Mouse (Mus musculus): ENCODE measurements around the gene Scn2b. TPM values are rescaled to one million over a fixed set of nuclear protein-coding genes. Genes with fewer than 3 reads are reported as not detected.

The Scn2b gene
- 7.6 and 8.0 TPM in 2 replicates for polyA plus RNA-seq (2015; fragmentation: Nextera tagmentation; extraction: Ambion mirVana)

DNA sequence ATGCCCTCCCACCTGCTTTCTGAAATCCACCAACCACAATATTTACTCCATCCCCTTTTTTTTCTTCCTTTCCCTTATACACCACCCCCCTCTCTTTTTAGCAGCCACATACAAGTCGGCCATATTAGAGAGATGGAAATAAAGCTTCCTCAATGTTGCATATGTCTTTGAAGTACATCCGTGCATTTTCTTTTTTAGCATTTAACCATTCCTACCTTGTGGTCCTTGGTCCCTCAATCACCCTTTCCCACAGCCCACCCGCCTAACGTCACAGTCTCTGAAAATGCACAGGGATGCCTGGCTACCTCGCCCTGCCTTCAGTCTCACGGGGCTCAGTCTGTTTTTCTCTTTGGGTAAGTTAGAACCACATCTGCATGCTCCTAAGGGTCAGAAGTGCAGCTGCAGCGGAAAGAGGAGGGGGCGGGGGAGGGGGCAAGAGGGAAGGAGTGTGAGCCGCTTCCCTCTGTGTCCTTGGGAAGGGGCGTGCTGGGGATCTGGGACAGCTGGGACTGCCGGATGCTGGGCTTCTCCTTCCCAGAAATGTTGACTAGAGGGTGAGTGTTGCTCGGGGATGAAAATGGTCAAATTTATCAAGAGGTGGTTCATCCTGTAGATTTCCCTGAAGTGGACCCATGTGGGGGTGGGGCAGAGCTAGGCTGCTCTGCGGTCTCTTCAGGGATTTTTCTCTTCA lies at the start of gene Scn2b:
Gene Scn2b, plus strand, starts transcription at position 42 of the 691 bp plus-strand sequence.
- Histone ChIP-seq H3K36me3 (no peaks in the 10 kb centered on the region; the same call in 1 of the 2 replicates), H3K9me3 (no peaks in the 10 kb centered on the region), H3K27ac (peak within 1 kb of the TSS; percentile 92), H3K4me2 (peak within 1 kb of the TSS; percentile 74), H3K4me3 (peak within 1 kb of the TSS; percentile 71), H3K4me1 (replicated peaks) (peaks cover 44% of the 10 kb centered on the region), H3K27me3 (peaks cover 12% of the 10 kb centered on the region; the same call in 1 of the 2 replicates), H3K9ac (peak within 1 kb of the TSS; percentile 90)
- peak; percentile 12; the same call in 1 of the 2 replicates for ATAC-seq (ENCODE audit: low FRiP score)
- 0% methylated on average over 13 of the region's 13 CpGs for WGBS

- no peak for ATAC-seq (ENCODE audit: low FRiP score)
- Histone ChIP-seq H3K9ac (no peak overlapping the region), H3K4me2 (no peak overlapping the region), H3K4me3 (no peak overlapping the region), H3K4me1 (replicated peaks) (no peaks in the 10 kb centered on the region), H3K9me3 (no peaks in the 10 kb centered on the region), H3K36me3 (no peaks in the 10 kb centered on the region), H3K27me3 (0 out of 2 replicates have a peak, but pooled peaks cover 5% of the 10 kb centered on the region), H3K27ac (no peak overlapping the region)
- 63% methylated on average over 3 of the region's 3 CpGs for WGBS
Measured at GRCm38 (mm10) chr9:45071800-45072199, 45.8 kb upstream of the Scn2b start.

GRCm38 (mm10) chr9:45077859-45078258 lies 39.7 kb upstream of the Scn2b start:
- WGBS, result 76% methylated on average over 3 of the region's 3 CpGs
- no peaks in the 10 kb centered on the region for H3K9me3 ChIP-seq
- H3K4me2 ChIP-seq, result no peak overlapping the region
- no peak overlapping the region for H3K27ac ChIP-seq
- no peak overlapping the region for H3K9ac ChIP-seq
- 0 out of 2 replicates have a peak, but pooled peaks cover 7% of the 10 kb centered on the region for H3K27me3 ChIP-seq
- H3K4me1 ChIP-seq (replicated peaks), result no peaks in the 10 kb centered on the region
- no peak overlapping the region for H3K4me3 ChIP-seq
- H3K36me3 ChIP-seq, result no peaks in the 10 kb centered on the region
- ATAC-seq (ENCODE audit: low FRiP score), result no peak

- Histone ChIP-seq H3K27me3 (0 out of 2 replicates have a peak, but pooled peaks cover 3% of the 10 kb centered on the region), H3K36me3 (no peaks in the 10 kb centered on the region), H3K4me1 (replicated peaks) (no peaks in the 10 kb centered on the region), H3K4me3 (no peak within 1 kb of the TSS), H3K4me2 (no peak within 1 kb of the TSS), H3K9ac (no peak within 1 kb of the TSS), H3K9me3 (no peaks in the 10 kb centered on the region), H3K27ac (no peak within 1 kb of the TSS)
- ATAC-seq (ENCODE audit: low FRiP score), result no peak
- 90% methylated on average over 5 of the region's 5 CpGs for WGBS
Measured at GRCm38 (mm10) chr9:45079011-45079410, 38.6 kb upstream of the Scn2b start, which contains the start of gene Jaml. TSS of gene Jaml (plus strand) at chr9:45079183.

GRCm38 (mm10) chr9:45083132-45083531 lies 34.5 kb upstream of the Scn2b start:
- no peak overlapping the region for H3K4me2 ChIP-seq
- no peaks in the 10 kb centered on the region for H3K36me3 ChIP-seq
- WGBS, result 88% methylated on average over 3 of the region's 3 CpGs
- no peaks in the 10 kb centered on the region for H3K9me3 ChIP-seq
- no peak overlapping the region for H3K4me3 ChIP-seq
- H3K9ac ChIP-seq, result no peak overlapping the region
- H3K4me1 ChIP-seq (replicated peaks), result no peaks in the 10 kb centered on the region
- no peak overlapping the region for H3K27ac ChIP-seq
- 0 out of 2 replicates have a peak, but pooled peaks cover 8% of the 10 kb centered on the region for H3K27me3 ChIP-seq
- no peak for ATAC-seq (ENCODE audit: low FRiP score)

GRCm38 (mm10) chr9:45084556-45084955 lies 33.0 kb upstream of the Scn2b start:
- Histone ChIP-seq H3K4me2 (no peak overlapping the region), H3K9ac (no peak overlapping the region), H3K36me3 (no peaks in the 10 kb centered on the region), H3K4me3 (no peak overlapping the region), H3K9me3 (no peaks in the 10 kb centered on the region), H3K4me1 (replicated peaks) (no peaks in the 10 kb centered on the region), H3K27me3 (0 out of 2 replicates have a peak, but pooled peaks cover 8% of the 10 kb centered on the region), H3K27ac (no peak overlapping the region)
- 76% methylated on average over 5 of the region's 5 CpGs for WGBS
- ATAC-seq (ENCODE audit: low FRiP score), result no peak

- Histone ChIP-seq H3K4me2 (no peak overlapping the region), H3K36me3 (no peaks in the 10 kb centered on the region), H3K9ac (no peak overlapping the region), H3K4me3 (no peak overlapping the region), H3K27ac (no peak overlapping the region), H3K4me1 (replicated peaks) (no peaks in the 10 kb centered on the region), H3K27me3 (0 out of 2 replicates have a peak, but pooled peaks cover 8% of the 10 kb centered on the region), H3K9me3 (no peaks in the 10 kb centered on the region)
- ATAC-seq (ENCODE audit: low FRiP score), result no peak
- 81% methylated on average over 12 of the region's 12 CpGs for WGBS
Measured at GRCm38 (mm10) chr9:45085741-45086690, 31.6 kb upstream of the Scn2b start.

DNA sequence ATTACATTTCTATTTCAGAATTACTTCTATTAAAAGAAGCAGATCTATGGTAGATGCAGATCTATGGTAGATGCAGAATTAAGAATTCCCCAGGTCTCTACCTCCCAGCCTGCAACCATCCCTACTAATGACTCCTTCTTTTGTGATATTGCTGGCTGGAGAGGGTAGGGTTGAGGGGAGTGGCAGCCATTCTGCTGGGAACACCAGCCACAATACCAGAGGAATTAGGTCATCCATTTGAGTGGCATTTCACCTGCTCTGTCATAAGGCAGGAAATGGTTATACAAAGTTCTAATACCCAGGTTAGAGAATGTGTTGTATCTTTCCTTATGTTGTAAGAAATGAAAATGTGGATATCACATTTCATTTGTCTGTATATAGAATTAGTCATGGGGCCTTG lies 29.5 kb upstream of the Scn2b start:
- H3K4me3 ChIP-seq, result no peak overlapping the region
- H3K9ac ChIP-seq, result no peak overlapping the region
- no peaks in the 10 kb centered on the region for H3K4me1 ChIP-seq (replicated peaks)
- H3K9me3 ChIP-seq, result no peaks in the 10 kb centered on the region
- no peak overlapping the region for H3K4me2 ChIP-seq
- H3K27ac ChIP-seq, result no peak overlapping the region
- no peak for ATAC-seq (ENCODE audit: low FRiP score)
- no peaks in the 10 kb centered on the region for H3K36me3 ChIP-seq
- 0 out of 2 replicates have a peak, but pooled peaks cover 10% of the 10 kb centered on the region for H3K27me3 ChIP-seq

DNA sequence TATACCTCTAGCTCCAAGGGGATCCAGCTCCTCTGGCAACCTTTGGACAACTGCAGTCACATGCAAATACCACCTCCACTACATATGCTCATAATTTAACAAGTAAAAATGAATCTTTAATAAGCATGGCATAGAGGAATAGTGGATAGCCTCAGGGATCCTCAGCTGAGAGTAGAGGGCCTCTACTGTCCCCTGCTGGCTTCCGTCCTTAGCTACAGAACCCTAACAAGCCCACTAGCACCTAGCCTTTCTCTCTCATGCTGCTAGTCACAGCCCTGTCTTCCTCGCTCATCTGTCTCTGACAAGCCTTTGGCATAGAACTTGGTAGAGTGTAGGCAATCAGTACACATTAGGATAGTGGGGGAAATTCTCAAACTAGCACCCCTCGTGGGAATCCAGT lies 26.8 kb upstream of the Scn2b start:
- H3K4me2 ChIP-seq, result no peak overlapping the region
- no peak overlapping the region for H3K27ac ChIP-seq
- no peaks in the 10 kb centered on the region for H3K36me3 ChIP-seq
- H3K27me3 ChIP-seq, result 0 out of 2 replicates have a peak, but pooled peaks cover 11% of the 10 kb centered on the region
- H3K4me3 ChIP-seq, result no peak overlapping the region
- WGBS, result 57% methylated on average over 3 of the region's 3 CpGs
- ATAC-seq (ENCODE audit: low FRiP score), result no peak
- H3K9ac ChIP-seq, result no peak overlapping the region
- H3K4me1 ChIP-seq (replicated peaks), result no peaks in the 10 kb centered on the region
- H3K9me3 ChIP-seq, result no peaks in the 10 kb centered on the region

DNA sequence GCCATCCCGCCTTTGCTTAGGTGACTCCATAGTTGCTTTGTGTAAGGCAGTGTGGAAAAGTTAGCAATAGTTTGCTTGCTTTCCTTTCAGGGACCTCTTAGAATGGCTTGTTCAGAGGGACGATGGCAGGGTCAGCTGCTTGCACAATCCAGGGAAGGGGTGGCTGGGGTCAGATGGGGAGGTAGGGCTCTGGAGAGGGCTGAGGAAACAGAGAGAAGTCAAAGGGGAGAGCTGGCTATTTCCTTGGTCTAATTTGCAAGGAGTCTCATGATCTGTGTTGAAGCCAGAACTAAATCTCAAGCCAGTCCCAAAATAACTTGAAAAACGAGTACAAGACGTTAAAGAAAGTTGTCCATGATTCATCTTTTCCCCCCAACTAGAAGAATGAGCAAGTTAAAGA lies 24.9 kb upstream of the Scn2b start:
- no peak overlapping the region for H3K4me3 ChIP-seq
- H3K27me3 ChIP-seq, result 0 out of 2 replicates have a peak, but pooled peaks cover 16% of the 10 kb centered on the region
- no peaks in the 10 kb centered on the region for H3K4me1 ChIP-seq (replicated peaks)
- H3K4me2 ChIP-seq, result no peak overlapping the region
- 68% methylated on average over 4 of the region's 4 CpGs for WGBS
- H3K9ac ChIP-seq, result no peak overlapping the region
- H3K9me3 ChIP-seq, result no peaks in the 10 kb centered on the region
- no peak overlapping the region for H3K27ac ChIP-seq
- H3K36me3 ChIP-seq, result no peaks in the 10 kb centered on the region
- ATAC-seq (ENCODE audit: low FRiP score), result no peak

DNA sequence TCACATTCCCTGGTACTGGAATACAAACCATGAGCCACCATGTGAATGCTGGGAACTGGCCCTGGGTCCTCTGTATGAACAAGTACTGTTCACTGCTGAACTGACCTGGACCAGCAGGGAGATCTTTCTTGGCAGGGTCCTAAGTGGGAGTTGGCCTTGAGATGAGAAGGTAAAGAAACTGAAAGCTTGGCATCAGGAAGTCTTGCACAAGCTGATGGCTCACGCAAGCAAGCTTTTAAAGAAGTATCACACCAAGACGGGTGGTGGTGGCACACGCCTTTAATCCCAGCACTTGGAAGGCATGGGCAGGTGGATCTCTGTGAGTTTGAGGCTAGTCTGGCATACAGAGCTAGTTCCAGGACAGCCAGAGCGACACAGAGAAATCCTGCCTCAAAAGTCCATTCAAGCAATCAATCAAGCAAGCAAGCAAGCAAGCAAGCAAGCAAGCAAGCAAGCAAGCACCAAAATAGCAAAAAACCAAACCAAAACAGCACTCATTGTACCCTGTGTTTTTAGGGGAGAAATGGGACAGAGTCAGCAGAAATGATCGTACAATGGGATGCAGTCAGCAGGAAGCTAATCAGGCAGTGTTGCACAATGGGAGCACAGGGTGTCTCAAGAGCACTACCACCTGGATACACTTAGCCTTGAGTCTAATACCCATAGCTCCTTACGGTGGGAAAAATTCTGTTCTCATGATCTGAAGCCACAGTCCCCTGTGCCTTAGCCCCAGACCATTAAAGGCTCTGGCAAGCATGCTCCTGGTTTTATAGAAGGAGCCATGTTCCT lies 22.2 kb upstream of the Scn2b start:
- Histone ChIP-seq H3K9ac (no peak overlapping the region), H3K27ac (no peak overlapping the region), H3K4me1 (replicated peaks) (no peaks in the 10 kb centered on the region), H3K9me3 (no peaks in the 10 kb centered on the region), H3K4me3 (no peak overlapping the region), H3K27me3 (0 out of 2 replicates have a peak, but pooled peaks cover 11% of the 10 kb centered on the region), H3K4me2 (no peak overlapping the region), H3K36me3 (no peaks in the 10 kb centered on the region)
- WGBS, result 83% methylated on average over 6 of the region's 6 CpGs
- no peak for ATAC-seq (ENCODE audit: low FRiP score)

All from hindbrain, embryonic 13.5 days (tissue).